Mouse (Mus musculus) cerebellum, adult 2 months (tissue): ENCODE measurements around the gene Git2. TPM values are rescaled to one million over a fixed set of nuclear protein-coding genes. Genes with fewer than 3 reads are reported as not detected.

ENCODE experiments used
- DNase-seq, 2 experiments: peaks; one replicate each; pipeline ENCODE4 v3.0.0; 2021
- H3K27ac ChIP-seq: fragments of 200-500 bp; 2 replicates; pipeline ENCODE4 v1.5.1; 2012; ENCODE audit warnings: low read length, control low read depth, inconsistent platforms; ENCODE audit not compliant: insufficient read depth
- H3K27me3 ChIP-seq: fragments of 200-500 bp; 2 replicates; pipeline ENCODE4 v1.6.1; 2012; ENCODE audit warnings: inconsistent platforms, mild to moderate bottlenecking, low read length, moderate library complexity; ENCODE audit not compliant: control insufficient read depth, insufficient read depth
- H3K4me1 ChIP-seq: fragments of 200-500 bp; 2 replicates; pipeline ENCODE4 v1.6.1; 2011; ENCODE audit warnings: low read length; ENCODE audit not compliant: control insufficient read depth, insufficient read depth
- H3K4me3 ChIP-seq: fragments of 200-500 bp; replicated peaks from 2 replicates; pipeline ENCODE3; 2011; ENCODE audit warnings: mild to moderate bottlenecking, low read depth, low read length, control low read depth; ENCODE audit not compliant: insufficient read depth
- CTCF ChIP-seq: fragments of 200-500 bp; IDR thresholded peaks from 2 replicates; pipeline ENCODE4 v1.5.1; 2011; ENCODE audit warnings: low read depth, mild to moderate bottlenecking, control low read depth, low read length, moderate library complexity, borderline replicate concordance; ENCODE audit not compliant: insufficient read depth
- POLR2A ChIP-seq: fragments of 200-500 bp; IDR thresholded peaks from 2 replicates; pipeline ENCODE4 v1.6.1; 2011; ENCODE audit warnings: low read length, control low read depth, borderline replicate concordance; ENCODE audit not compliant: insufficient read depth
- WGBS: fragments of 180-500 bp; shearing (Covaris S2); methylation state at CpG from one replicate; pipeline ENCODE4 v1.1.7; 2018; 5-methylcytosine and 5-hydroxymethylcytosine counted together
- polyA plus RNA-seq: library from polyadenylated mRNA; depleted of rRNA; stranded (reverse); fragments of >200 nt; gene quantifications from 2 replicates; pipeline ENCODE4 v1.2.3, GENCODE M21; 2012

Git2 gene
- polyA plus RNA-seq, 1 experiment = 96.5 TPM

DNA sequence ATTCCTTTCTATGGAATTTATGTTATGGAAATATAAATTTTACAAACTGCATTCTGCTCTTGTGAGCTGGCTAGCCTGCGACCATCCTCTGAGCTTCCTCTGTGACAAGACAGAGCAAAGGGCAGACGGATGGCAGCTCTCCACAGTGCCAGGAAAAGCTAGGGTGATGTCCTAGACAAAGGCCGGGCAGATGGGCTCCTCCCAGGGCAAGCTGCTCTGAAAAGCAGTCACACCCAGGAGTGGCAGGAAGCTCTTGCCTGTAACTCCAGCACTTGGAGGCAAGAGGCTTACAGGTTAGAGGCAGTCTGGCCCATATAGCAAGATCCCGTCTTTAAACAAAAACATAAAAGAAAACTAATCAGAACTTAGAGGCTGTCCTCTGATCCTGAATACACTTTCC lies 19.3 kb upstream of the Git2 start:
- TF ChIP-seq POLR2A (0 out of 2 replicates have a peak, but pooled peaks have one; percentile 11), CTCF (no peak)
- H3K4me1 ChIP-seq = peaks cover 35% of the 10 kb centered on the region
- peak; percentile 66 to 78 for DNase-seq
- peak overlapping the region; percentile 37 for H3K27ac ChIP-seq
- H3K27me3 ChIP-seq = no peaks in the 10 kb centered on the region
- 12% methylated on average over 4 of the region's 4 CpGs for WGBS
- H3K4me3 ChIP-seq = no peak overlapping the region

GRCm38 (mm10) chr5:114793317-114793716 lies 18.0 kb upstream of the Git2 start:
- Histone ChIP-seq H3K4me3 (no peak overlapping the region), H3K27me3 (no peaks in the 10 kb centered on the region), H3K27ac (peak overlapping the region; percentile 66), H3K4me1 (peaks cover 35% of the 10 kb centered on the region)
- 27% methylated on average over 7 of the region's 7 CpGs for WGBS
- no peak for TF ChIP-seq POLR2A
- TF ChIP-seq CTCF = no peak
- peak in 1 of 2 experiments; percentile 68 for DNase-seq

GRCm38 (mm10) chr5:114785196-114785595 lies 9.9 kb upstream of the Git2 start:
- 46% methylated on average over 5 of the region's 5 CpGs for WGBS
- Histone ChIP-seq H3K27me3 (no peaks in the 10 kb centered on the region), H3K4me1 (peaks cover 31% of the 10 kb centered on the region), H3K27ac (no peak overlapping the region; the same call in 1 of the 2 replicates), H3K4me3 (no peak overlapping the region)
- TF ChIP-seq CTCF = no peak
- TF ChIP-seq POLR2A = no peak
- DNase-seq = no peak

DNA sequence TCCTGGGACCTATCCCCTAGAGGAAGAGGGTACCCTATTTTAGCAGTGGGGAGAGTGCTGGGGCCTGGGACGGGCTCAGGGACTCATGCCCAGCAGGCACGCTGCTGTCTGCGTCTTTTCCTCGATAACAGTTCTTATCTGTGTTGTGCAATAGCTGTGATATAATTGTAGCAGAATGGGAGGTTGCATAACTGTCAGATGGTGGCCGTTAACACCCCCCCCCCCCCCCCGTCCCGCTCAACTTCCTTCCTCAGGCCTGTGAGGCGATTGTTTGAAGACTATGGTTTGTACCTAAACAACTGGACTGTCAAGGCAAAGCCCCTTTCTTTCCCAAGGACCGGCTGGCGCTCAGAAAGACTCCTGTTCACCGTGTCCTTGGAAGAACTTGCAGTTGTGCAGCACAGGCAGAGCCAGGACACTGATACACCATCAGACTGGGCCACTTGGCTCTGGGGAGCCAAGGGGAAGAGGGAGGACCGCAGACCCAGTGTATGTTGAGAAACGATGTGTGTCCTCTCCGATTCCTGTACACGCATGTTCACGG lies 9.4 kb upstream of the Git2 start:
- Histone ChIP-seq H3K27ac (peak overlapping the region; percentile 25; the same call in 1 of the 2 replicates), H3K4me1 (peaks cover 35% of the 10 kb centered on the region), H3K4me3 (no peak overlapping the region), H3K27me3 (no peaks in the 10 kb centered on the region)
- no peak for DNase-seq
- TF ChIP-seq CTCF (no peak), POLR2A (no peak)
- WGBS = 51% methylated on average over 16 of the region's 16 CpGs

DNA sequence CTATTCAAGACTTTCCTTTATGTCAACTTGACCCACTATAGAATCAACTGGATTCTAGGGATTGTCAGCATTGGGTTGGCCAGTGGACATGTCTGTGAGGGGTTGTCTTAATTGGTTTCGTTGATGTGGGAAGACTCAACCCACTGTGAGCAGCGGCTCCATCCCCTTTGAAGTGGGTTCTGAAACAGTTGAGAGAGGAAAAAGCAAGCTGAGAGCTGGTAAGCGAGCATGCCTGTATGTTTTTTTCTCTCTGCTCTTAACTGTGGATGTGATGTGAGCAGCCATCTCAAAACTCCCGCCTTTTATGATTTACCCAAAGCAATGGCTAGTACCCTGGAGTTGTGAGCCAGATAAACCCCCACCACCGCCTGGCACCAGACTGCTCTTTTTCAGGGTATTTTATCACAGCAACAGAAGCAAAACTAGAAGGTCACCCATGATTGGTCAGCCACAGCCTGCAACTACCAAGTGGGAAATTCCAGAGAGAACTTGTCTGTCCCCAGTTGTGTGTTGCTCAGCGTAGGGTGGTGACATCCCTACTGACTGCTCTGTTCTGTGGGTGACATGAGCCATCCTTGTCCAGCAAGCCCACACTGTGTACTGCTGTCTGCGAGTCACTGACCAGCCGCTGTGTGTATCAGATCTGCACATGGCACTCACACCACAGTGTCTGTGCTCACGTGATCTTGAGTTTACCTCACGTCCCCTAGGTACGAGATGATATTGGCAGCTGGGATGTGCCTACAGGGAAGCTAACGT lies 8.3 kb upstream of the Git2 start:
- TF ChIP-seq CTCF = no peak
- TF ChIP-seq POLR2A = no peak
- H3K4me3 ChIP-seq = no peak overlapping the region
- no peak for DNase-seq
- 77% methylated on average over 12 of the region's 12 CpGs for WGBS
- no peaks in the 10 kb centered on the region for H3K27me3 ChIP-seq
- H3K4me1 ChIP-seq = peaks cover 40% of the 10 kb centered on the region
- H3K27ac ChIP-seq = peak overlapping the region; percentile 28; the same call in 1 of the 2 replicates

DNA sequence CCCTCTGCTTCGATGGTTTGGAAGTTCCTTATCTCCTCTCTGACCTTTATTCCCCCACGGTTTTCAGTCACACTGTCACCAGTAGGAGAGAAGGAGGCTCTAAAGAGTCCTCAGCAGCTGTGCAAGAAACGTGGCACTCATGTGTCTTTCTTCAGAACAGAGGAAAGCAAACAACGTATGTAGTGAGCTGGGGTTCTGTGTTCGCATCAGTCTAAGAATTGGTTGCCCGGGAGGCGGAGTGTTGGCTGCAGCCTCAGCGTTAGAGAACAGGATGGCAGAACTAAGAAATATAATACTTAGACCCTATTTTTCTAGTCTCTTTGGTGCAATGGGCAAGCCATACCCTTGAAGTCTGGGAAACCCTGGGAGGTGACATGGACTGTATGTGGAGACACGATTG lies 7.7 kb upstream of the Git2 start:
- no peaks in the 10 kb centered on the region for H3K27me3 ChIP-seq
- TF ChIP-seq POLR2A (no peak), CTCF (no peak)
- no peak overlapping the region for H3K27ac ChIP-seq
- WGBS = 84% methylated on average over 9 of the region's 9 CpGs
- H3K4me3 ChIP-seq = no peak overlapping the region
- no peak for DNase-seq
- peaks cover 42% of the 10 kb centered on the region for H3K4me1 ChIP-seq

- no peak overlapping the region for H3K27ac ChIP-seq
- no peaks in the 10 kb centered on the region for H3K27me3 ChIP-seq
- TF ChIP-seq CTCF (no peak), POLR2A (no peak)
- H3K4me3 ChIP-seq = no peak overlapping the region
- 67% methylated on average over 7 of the region's 7 CpGs for WGBS
- no peak for DNase-seq
- H3K4me1 ChIP-seq = peaks cover 44% of the 10 kb centered on the region
Measured at GRCm38 (mm10) chr5:114780912-114781311, 5.6 kb upstream of the Git2 start.
